Mouse (Mus musculus) gastrocnemius, adult 2 months (tissue): ENCODE measurements at regions not wholly inside any gene's neighbourhood (a gene's known extent, or its start where the extent isn't known, plus 50 kb on each side); places are given as distances from the start of the nearest gene placed in this dataset.
"Not testable (repeated sequence)": the region's sequence is repeated elsewhere in the genome, so short reads cannot be mapped to it uniquely, and the experiment has no call there.

ENCODE experiments used
- DNase-seq: peaks from one replicate; pipeline ENCODE4 v3.0.0; 2022
- H3K27ac ChIP-seq: fragments of 200-600 bp; 2 replicates; pipeline ENCODE4 v1.8.1; 2022; ENCODE audit warnings: mild to moderate bottlenecking
- H3K4me3 ChIP-seq: fragments of 200-600 bp; 2 replicates; pipeline ENCODE4 v1.8.1; 2022; ENCODE audit warnings: mild to moderate bottlenecking, moderate library complexity
- CTCF ChIP-seq: fragments of 200-600 bp; IDR thresholded peaks from 2 replicates; pipeline ENCODE4 v1.8.1; 2022; ENCODE audit warnings: antibody characterized with exemption, mild to moderate bottlenecking, moderate library complexity
- intact Hi-C: fragments of 180-260 bp; cut with DNase I; formaldehyde crosslinking; loops from one replicate; pipeline ENCODE4 v1.15.1; 2025

DNA sequence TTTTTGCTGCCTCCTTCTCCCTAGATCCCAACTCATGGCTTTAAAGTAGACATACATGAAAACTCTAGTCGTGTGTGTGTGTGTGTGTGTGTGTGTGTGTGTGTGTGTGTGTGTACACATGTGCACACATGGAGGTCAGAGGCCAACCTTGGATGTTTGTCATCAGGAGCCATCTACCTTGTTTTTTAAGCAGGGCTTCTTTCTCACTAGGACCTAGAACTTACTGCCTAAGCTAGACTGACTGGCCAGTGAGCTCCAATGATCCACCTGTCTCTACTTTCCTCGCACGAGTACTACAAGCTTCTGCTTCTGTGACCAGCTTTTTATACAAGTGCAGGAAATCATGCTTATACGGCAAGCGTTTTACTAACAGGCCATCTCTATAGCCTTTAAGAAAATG is 89.1 kb upstream of the Otx2 start:
- no peak for TF ChIP-seq CTCF
- H3K4me3 ChIP-seq = no peak overlapping the region
- intact Hi-C loops = no loop called here
- DNase-seq = no peak
- no peak overlapping the region for H3K27ac ChIP-seq

DNA sequence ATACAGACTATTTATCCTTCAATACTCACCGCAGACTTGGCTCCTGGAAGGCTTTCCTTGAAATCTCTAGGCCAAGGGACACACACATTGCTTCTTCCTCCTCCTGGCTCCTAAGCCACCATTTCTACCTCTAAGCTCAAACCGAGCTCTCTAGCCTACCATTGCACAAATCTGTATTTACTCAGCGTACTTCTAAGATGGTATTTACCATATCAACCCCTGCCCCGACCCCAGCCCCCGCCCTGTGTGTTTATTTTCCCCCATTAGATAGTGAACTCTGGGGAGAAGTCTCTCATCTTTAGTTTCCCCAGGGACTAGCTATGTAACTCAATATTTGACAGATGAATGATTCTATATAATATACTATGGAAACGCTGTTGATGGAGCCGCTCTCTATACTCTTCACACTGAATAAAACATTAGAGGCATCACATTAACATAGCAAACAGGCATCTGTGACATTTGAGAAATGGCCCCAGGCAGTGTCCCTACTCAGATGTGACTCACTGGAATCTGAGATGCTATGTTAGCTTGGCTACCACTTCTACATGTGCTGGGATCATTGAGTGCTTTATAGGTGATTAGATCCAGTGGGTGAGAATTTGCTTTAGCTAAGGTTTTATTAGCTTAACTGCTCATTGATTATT is 87.5 kb upstream of the Otx2 start:
- intact Hi-C loops = no loop called here
- no peak for TF ChIP-seq CTCF
- Histone ChIP-seq H3K4me3 (no peak overlapping the region), H3K27ac (no peak overlapping the region)
- no peak for DNase-seq

DNA sequence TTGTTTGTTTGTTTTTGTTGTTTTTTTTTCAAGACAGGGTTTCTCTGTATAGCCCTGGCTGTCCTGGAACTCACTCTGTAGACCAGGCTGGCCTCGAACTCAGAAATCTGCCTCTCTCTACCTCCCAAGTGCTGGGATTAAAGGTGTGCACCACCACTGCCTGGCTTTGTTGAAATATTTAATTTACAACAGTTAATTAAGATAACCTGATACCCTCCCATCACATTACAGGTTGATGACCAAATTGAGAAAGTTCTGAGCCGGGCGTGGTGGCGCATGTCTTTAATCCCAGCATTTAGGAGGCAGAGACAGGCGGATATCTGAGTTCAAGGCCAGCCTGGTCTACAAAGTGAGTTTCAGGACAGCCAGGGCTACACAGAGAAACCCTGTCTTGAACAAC is 81.5 kb upstream of the Otx2 start:
- H3K4me3 ChIP-seq, H3K27ac ChIP-seq, DNase-seq, intact Hi-C loops: not testable (repeated sequence)

DNA sequence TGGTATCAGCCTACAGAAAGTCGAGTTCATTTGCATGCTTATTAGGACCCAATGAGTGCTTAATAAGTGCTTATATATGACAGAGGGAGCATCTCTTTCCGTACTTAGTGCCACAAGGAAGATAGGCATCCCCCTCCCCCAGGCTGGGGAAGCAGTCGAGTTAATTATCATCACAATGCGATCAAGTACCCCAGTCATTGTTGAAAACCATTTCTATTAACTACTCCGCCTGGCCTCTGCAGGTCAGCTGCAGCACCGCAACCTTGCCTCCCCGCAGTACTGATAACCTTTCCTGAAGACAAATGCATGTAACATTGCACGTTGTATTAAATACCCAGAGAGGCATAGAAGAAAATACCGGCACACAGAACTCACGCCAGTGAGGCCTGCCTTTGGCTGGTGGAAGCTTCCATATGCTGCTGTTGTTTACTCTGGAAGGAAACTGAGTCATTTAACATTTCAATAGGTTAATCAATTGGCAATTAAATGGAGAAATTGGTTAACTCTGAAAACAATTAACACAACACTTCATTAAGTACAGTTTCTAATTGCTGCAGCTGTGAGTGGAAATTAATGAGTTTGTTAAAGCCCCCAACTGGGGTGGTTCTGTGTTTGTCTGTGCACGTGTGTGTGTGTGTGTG is 80.6 kb upstream of the Otx2 start:
- no peak for DNase-seq
- intact Hi-C loops = no loop called here
- no peak overlapping the region for H3K4me3 ChIP-seq

DNA sequence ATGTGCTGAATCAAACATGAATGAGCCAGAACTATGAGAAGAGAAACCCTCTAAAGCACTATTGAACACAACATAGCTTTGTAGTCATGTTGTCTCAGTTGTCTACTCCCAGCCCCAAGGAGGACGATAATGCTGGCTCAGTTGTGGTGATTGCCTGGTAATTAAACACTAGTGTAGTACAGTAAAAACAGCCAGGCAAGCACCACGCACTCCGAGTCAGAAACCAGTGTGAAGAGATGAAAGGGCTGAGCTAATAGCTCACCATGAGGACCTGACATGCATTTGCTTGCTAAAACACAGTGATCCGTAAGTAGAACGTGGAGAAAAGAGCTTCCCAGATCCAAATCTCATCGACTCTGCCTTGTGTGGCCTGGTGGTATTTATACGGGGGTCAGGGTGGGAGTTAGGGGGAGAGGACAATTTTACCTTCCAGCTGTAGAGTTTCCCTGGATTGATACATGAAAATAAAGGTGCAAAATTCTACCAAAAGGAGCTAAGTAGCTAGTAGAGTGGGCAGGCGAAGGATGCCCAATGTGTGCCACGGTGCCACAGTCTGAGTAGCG is 80.0 kb upstream of the Otx2 start:
- no peak for DNase-seq

More for the DNA sequence above, 80.6 kb upstream of the Otx2 start:
- no peak for TF ChIP-seq CTCF
- H3K27ac ChIP-seq = no peak overlapping the region

DNA sequence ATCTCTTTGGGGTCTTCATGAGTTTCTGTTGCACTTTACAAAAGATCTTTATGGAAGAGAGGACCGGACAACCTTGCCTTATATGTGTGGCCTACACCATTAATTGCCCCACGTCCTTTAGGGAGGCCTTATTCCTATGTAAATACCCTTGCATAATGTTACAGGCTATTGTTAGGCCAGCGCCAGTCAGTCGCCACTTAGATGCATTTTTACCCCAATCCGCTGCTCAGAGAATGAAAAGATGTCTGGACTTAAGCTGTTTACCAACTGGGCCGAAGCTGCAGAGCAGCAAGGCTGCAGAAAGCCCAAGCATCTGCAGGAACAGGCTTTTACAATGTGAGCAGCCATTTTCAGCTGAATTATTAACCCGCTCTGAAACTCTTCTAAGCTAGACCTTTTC is 79.5 kb upstream of the Otx2 start:
- Histone ChIP-seq H3K4me3 (no peak overlapping the region), H3K27ac (no peak overlapping the region)
- TF ChIP-seq CTCF = no peak
- intact Hi-C loops = no loop called here
- DNase-seq = no peak

More for the DNA sequence above, 80.0 kb upstream of the Otx2 start:
- intact Hi-C loops = no loop called here
- H3K4me3 ChIP-seq = no peak overlapping the region
- TF ChIP-seq CTCF = no peak
- H3K27ac ChIP-seq = no peak overlapping the region

DNA sequence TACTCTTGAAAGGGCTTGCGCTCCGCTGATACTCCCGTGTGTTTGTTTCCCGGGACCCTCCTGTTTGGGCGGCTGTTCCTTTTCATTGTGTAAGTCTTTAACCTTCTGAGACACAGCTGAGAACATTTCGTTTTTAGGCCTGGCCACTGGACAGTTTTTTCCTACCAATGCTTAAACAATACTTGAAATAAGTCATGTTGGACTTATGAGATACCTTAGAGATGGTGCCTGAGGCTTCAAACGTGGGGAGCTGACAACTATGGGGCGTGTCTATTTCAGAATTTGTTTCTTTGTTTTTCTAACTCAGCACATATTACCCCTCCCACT is 78.9 kb upstream of the Otx2 start:
- Histone ChIP-seq H3K27ac (no peak overlapping the region), H3K4me3 (no peak overlapping the region)
- no peak for TF ChIP-seq CTCF
- no peak for DNase-seq
- intact Hi-C loops = no loop called here

DNA sequence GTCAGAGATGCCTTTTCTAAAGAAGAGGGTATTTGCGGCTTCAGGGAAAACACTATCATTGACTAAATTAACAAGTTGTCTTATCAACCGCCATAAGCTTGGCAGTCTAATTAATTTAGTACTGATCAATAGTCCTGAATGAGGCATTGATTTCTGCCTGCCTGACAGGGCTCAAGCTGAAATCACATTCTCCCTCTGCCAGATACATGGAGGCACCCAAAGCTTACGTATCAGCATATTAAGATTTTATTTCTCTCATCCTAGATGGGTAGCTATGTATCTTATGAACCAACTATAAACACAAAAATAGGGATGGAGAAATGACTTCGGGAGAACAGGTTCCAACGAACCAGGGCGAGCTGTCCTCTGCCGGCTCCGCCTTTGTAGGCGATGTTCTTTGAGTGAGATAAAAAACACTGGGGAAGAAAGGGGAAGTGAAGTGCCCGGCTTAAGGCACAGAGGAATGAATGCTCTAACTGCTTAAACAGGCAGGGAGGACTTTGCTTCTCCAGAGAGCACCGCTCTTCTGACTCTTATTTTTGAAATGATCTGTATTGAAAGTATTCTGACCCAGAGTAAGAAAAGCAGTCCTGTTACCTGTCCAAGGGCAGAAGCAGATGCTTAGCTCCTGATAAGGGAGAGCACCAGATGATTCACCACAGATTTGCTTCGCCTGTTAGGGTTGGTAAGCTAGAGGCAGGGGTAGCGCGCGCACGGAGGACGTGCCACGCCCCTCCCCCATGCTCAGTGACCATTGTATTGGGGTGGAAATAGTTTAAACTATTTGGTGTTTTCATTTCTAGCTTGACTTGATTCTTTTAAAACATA is 78.3 kb upstream of the Otx2 start:
- no peak for TF ChIP-seq CTCF
- Histone ChIP-seq H3K27ac (no peak overlapping the region), H3K4me3 (no peak overlapping the region)
- no peak for DNase-seq
- intact Hi-C loops = no loop called here

DNA sequence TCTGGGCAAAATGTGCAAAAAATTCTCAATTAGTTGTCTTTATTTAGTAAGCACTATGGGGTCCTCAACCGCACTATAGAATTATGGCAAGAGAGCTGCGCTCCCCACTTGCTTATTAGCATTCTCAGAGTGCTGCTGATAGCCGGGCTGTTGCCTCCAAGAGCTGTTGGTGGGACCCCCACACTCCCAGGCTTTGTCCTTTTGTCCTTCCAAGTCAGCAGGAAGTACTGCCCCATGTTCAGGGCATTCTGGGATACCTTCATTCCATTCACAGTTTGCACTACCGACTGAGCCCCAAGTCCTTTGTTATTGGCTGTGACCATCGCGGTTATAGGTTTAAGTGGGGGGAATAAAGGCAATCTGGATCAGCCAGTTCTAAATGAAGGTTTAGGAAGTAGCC is 77.4 kb upstream of the Otx2 start:
- Histone ChIP-seq H3K27ac (no peak overlapping the region), H3K4me3 (no peak overlapping the region)
- DNase-seq = no peak
- TF ChIP-seq CTCF = no peak
- intact Hi-C loops = no loop called here

DNA sequence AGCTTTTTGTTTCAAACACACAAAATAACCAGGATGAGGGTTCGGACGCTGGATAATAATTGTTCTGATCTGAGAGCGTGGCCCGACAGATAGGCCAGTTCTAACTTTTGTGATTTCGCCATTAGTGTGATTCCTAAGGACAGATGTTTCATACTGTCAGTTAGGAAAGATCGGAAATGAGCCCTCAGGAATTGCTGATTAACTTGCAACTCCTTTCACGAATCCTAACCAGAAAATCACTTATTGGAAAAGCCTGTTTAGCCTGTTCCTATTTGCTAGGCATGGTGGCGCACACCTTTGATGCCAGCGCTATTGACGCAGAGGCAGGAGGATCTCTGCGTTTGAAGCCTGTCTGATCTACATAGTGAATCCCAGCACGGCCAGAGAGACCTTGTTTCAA is 75.4 kb upstream of the Otx2 start:
- intact Hi-C loops = loop anchor here (5.0 kb wide), 1 partner anchor 53 kb away; no protein-coding TSS in a partner anchor
- H3K4me3 ChIP-seq = no peak overlapping the region
- DNase-seq = no peak
- no peak for TF ChIP-seq CTCF
- no peak overlapping the region for H3K27ac ChIP-seq

DNA sequence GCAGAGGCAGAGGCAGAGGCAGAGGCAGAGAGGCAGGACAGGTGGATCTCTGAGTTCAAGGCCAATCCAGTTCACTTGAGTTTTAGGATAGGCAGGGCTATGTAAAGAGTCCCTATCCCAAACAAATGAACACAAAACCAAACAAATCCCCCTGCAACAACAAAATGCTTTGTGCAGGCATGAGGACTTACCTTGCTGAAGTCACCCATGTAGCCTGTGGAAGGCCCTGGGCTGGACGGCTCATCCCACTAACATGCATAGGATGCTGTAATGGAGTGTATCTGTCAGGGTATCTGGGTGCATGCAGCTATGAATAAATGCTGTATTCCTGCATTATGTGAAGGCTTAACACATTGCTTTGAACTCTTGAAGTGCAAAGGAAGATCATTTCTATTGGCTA is 74.3 kb upstream of the Otx2 start:
- no peak overlapping the region for H3K4me3 ChIP-seq
- no peak overlapping the region for H3K27ac ChIP-seq
- no peak for DNase-seq
- no peak for TF ChIP-seq CTCF
- intact Hi-C loops = loop anchor here (5.0 kb wide), 1 partner anchor 54 kb away; no protein-coding TSS in a partner anchor

DNA sequence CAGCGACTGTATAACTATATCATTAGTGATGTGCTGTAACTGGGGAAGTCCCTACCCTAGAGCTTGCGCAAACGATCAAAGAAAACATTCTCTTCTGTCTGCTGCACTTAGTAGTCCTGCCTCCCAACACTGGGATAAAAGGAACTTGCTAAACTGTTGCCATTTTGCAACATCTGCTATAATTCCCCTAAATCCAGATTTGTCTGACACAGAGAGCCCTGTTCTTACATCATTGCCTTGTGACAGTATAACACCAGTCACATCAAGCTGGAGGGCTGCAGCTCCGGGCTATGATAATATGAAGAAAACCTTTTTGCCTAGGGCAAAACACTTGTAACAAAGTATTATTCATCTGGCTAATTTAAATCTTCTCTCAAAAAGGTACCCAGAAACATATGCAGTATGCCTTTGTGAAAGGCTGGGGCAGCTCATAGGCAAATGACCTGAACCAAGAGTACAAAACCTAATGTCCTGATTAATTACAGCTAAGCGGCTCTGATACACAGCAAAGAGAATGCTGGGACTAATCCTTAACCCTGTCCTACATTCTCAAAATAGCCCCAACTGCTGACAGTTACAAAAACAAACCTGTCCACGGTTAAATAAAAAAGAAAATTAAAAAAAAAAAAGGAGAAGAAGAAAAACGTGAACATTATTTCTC is 67.5 kb upstream of the Otx2 start:
- Histone ChIP-seq H3K4me3 (no peak overlapping the region), H3K27ac (no peak overlapping the region)
- no peak for TF ChIP-seq CTCF
- intact Hi-C loops = no loop called here
- DNase-seq = no peak

DNA sequence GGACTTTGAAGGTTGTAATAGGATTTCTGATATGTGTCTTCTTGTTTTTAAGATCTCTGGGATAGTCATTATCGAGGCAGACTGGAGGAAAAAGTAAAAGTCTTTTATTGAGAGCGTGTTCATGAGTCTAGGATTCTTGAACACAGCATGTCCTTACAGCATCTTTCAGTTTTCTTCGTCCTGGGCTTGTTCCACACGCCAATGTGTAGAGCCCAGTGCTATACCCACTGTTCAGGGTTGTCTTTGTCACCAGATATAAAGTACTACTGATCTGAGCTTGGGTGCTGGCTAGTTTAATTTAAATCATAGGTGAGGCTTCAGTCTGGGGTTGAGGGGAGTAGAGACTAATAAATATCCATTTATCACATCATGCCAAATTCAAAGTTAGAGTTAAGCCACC is 65.5 kb upstream of the Otx2 start:
- Histone ChIP-seq H3K27ac (no peak overlapping the region), H3K4me3 (no peak overlapping the region)
- no peak for TF ChIP-seq CTCF
- intact Hi-C loops = no loop called here
- DNase-seq = no peak
